Mouse (Mus musculus) bone marrow macrophage, adult 2 months (primary cell): ENCODE results near the gene Card19.

Experiments used
- CTCF ChIP-seq: IDR thresholded peaks from 2 replicates; pipeline ENCODE4 v1.5.1; 2012; ENCODE audit warnings: low read depth, mild to moderate bottlenecking, low read length, moderate library complexity
- POLR2A ChIP-seq: IDR thresholded peaks from 2 replicates; pipeline ENCODE4 v1.6.1; 2012; ENCODE audit warnings: mild to moderate bottlenecking, low read depth, low read length, borderline replicate concordance

DNA sequence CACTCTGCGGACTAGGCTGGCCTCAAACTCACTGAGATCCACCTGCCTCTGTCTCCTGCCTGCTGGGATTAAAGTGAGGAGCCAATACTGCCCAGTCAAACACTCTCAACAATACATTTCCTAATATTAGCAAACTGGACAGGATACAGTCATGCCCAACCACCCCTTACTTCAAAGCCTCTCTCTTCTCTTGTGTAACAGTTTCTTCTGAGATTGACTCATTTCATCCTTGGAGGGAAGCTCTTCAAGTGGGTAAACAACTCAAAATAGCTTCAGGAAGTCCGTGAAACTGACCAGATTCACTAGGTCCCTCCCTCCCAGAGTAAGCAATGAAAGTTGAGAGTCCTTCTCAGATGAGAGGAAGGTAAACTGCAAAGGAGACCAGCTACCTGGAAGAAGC, 36.3 kb upstream of the Card19 start:
- TF ChIP-seq POLR2A (no peak), CTCF (no peak)
